Mouse (Mus musculus): ENCODE measurements around the gene Eif4b. TPM values are rescaled to one million over a fixed set of nuclear protein-coding genes. Genes with fewer than 3 reads are reported as not detected.

The Eif4b gene
- polyA plus RNA-seq, 1 experiment from 2014 or later: 130 TPM

DNA sequence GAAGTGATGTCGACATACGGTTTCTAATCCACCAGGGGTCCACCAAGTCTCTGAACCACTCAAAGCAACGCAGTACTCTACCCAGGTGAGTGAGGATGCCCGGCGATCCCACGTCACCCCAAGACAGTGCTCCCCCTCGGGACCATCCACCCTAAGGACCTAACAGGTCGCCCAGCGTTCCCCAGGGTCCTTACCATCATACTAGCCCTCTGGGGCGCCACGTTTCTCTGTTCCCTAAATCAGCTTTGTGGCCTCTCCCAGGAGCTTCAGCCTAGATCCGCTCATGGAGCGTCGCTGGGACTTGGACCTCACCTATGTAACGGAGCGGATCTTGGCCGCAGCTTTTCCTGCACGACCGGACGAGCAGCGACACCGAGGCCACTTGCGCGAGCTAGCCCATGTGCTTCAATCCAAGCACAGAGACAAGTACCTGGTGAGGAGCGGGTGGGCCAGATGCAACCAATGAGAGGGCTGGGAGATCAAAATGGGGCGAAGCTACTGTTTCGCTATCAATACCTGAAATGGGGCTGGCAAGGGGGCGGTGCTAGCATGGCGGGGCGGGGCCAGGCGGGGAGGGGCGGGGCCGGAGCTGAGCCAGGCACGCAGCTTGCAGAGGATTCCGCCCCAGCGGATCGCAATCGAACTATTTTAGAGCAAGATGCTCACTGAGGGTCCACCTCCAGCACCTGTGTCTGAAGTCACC lies 33.3 kb downstream of the Eif4b start:
- H3K36me3 ChIP-seq: peaks cover 58% of the 10 kb centered on the region
- H3K4me1 ChIP-seq: peaks cover 96% of the 10 kb centered on the region
- WGBS: 26% methylated on average over 38 of the region's 38 CpGs
- no peaks in the 10 kb centered on the region for H3K9me3 ChIP-seq (replicated peaks)
- H3K27ac ChIP-seq: no peak overlapping the region
- H3K27me3 ChIP-seq: no peaks in the 10 kb centered on the region
- H3K4me3 ChIP-seq (replicated peaks): peak overlapping the region; percentile 31
- no peak for ATAC-seq (replicated peaks; ENCODE audit: low FRiP score)
- no peak overlapping the region for H3K9ac ChIP-seq
- H3K4me2 ChIP-seq: peak overlapping the region; percentile 91

DNA sequence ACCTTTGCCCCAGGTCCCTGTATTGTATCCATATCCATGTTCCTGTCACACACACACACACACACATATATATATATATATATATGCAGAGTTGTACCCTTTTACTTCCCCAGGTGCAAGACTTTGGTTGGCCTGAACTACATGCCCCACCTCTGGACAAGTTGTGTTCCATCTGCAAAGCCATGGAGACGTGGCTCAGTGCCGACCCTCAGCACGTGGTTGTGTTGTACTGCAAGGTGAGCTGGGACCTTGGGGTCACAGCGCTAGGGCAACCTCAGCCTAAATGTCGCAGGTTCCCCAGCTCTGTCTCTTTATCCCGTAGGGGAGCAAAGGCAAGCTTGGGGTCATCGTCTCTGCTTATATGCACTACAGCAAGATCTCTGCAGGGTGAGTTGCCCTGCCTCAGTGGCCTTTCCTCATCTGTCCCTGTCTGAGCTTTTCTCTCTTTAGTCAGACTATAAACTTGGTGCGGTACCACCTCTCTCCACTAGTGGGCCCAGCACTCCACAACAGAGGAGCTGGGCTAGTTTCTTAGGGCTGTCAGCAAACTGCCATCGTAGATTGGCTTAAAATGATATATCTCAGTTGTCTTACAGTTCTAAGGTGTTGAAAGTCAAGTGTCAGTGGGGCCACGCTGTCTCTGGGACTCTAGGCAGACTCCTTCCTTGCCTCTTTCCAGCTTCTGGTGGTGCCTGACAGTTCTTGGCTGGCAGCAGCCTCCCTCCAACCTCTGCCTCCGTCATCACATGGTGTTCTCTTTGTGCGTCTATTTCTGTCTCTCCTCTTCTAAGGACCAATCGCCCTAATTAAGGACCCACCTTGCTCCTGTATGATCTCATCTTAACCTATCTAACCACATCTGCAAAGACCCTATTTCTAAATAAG lies 34.4 kb downstream of the Eif4b start:
- Histone ChIP-seq H3K4me1 (peaks cover 88% of the 10 kb centered on the region), H3K27me3 (no peaks in the 10 kb centered on the region), H3K9ac (no peak overlapping the region), H3K4me3 (replicated peaks) (no peak overlapping the region), H3K4me2 (no peak overlapping the region), H3K27ac (peak overlapping the region; percentile 58; the same call in 1 of the 2 replicates), H3K9me3 (replicated peaks) (no peaks in the 10 kb centered on the region), H3K36me3 (peaks cover 69% of the 10 kb centered on the region)
- 48% methylated on average over 13 of the region's 13 CpGs for WGBS
- ATAC-seq (replicated peaks; ENCODE audit: low FRiP score): no peak

GRCm38 (mm10) chr15:102108651-102109525 lies 35.3 kb downstream of the Eif4b start:
- no peaks in the 10 kb centered on the region for H3K9me3 ChIP-seq (replicated peaks)
- peaks cover 79% of the 10 kb centered on the region for H3K4me1 ChIP-seq
- no peaks in the 10 kb centered on the region for H3K27me3 ChIP-seq
- H3K27ac ChIP-seq: peak overlapping the region; percentile 58
- H3K36me3 ChIP-seq: peaks cover 78% of the 10 kb centered on the region
- peak overlapping the region; percentile 35; the same call in 1 of the 2 replicates for H3K9ac ChIP-seq
- 51% methylated on average over 18 of the region's 18 CpGs for WGBS
- H3K4me2 ChIP-seq: no peak overlapping the region
- no peak overlapping the region for H3K4me3 ChIP-seq (replicated peaks)
- ATAC-seq (replicated peaks; ENCODE audit: low FRiP score): peak; percentile 17; the same call in 1 of the 2 replicates

- no peak overlapping the region for H3K4me2 ChIP-seq
- no peaks in the 10 kb centered on the region for H3K9me3 ChIP-seq (replicated peaks)
- 62% methylated on average over 7 of the region's 7 CpGs for WGBS
- no peak overlapping the region for H3K9ac ChIP-seq
- peaks cover 67% of the 10 kb centered on the region for H3K4me1 ChIP-seq
- H3K36me3 ChIP-seq: peaks cover 88% of the 10 kb centered on the region
- H3K4me3 ChIP-seq (replicated peaks): no peak overlapping the region
- H3K27ac ChIP-seq: no peak overlapping the region
- no peak; the same call in 1 of the 2 replicates for ATAC-seq (replicated peaks; ENCODE audit: low FRiP score)
- H3K27me3 ChIP-seq: no peaks in the 10 kb centered on the region
Measured at GRCm38 (mm10) chr15:102110271-102110670, 36.7 kb downstream of the Eif4b start.

DNA sequence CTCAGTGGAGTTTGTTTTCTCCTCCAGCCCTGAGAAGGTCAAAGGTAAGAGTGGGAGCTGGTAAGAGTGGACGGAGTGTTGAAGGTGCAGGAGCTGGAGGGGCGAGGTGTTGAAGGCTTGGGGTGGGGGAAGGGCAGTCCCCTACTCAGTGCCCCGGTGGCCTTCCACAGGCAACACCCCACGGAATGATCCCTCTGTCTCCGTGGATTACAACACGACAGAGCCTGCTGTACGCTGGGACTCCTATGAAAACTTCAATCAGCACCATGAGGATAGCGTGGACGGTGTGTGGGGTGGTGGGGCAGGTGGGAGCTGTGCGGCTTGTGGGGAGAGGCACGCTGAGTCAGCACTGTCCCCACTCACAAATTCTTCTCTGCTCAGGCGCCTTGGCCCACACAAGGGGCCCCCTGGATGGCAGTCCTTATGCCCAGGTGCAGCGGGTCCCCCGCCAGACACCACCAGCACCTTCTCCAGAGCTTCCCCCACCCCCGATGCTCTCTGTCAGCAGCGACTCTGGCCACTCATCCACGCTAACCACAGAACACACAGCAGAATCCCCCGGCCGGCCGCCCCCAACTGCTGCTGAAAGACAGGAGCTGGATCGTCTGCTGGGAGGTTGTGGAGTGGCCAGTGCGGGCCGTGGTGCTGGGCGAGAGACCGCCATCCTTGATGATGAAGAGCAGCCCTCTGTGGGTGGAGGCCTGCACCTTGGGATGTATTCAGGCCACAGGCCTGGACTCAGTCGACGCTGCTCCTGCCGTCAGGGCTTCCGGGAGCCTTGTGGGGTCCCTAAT lies 37.3 kb downstream of the Eif4b start:
- peak; percentile 7; the same call in 1 of the 2 replicates for ATAC-seq (replicated peaks; ENCODE audit: low FRiP score)
- Histone ChIP-seq H3K36me3 (peaks cover 94% of the 10 kb centered on the region), H3K4me2 (0 out of 2 replicates have a peak overlapping the region, but pooled peaks have one; percentile 9), H3K27ac (no peak overlapping the region; the same call in 1 of the 2 replicates), H3K4me1 (peaks cover 61% of the 10 kb centered on the region), H3K27me3 (no peaks in the 10 kb centered on the region), H3K9me3 (replicated peaks) (no peaks in the 10 kb centered on the region), H3K9ac (no peak overlapping the region), H3K4me3 (replicated peaks) (no peak overlapping the region)
- 63% methylated on average over 29 of the region's 29 CpGs for WGBS

GRCm38 (mm10) chr15:102111495-102111829 lies 37.9 kb downstream of the Eif4b start:
- WGBS: 88% methylated on average over 11 of the region's 11 CpGs
- Histone ChIP-seq H3K36me3 (peaks cover 99% of the 10 kb centered on the region), H3K4me3 (replicated peaks) (no peak overlapping the region)

DNA sequence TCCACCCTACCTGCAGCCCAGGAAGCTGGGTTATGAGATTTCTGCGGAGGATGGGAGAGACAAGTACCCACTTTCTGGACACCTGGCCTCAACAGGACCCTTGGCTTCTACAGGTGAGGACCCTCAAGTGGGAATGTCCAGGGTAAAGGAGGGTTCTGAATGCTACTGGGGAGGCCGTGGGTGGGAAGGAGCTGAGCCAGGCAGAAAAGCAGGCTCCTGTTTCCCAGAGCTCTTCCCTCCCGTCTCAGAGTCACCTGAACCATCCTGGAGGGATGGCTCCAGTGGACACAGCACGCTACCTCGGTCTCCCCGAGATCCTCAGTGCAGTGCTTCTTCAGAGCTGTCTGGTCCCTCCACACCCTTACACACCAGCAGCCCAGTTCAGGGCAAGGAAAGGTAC lies 38.6 kb downstream of the Eif4b start:
- Histone ChIP-seq H3K9me3 (replicated peaks) (no peaks in the 10 kb centered on the region), H3K27me3 (no peaks in the 10 kb centered on the region), H3K36me3 (peaks cover 100% of the 10 kb centered on the region), H3K27ac (no peak overlapping the region), H3K4me1 (peaks cover 48% of the 10 kb centered on the region), H3K9ac (no peak overlapping the region), H3K4me3 (replicated peaks) (no peak overlapping the region), H3K4me2 (no peak overlapping the region)
- 89% methylated on average over 6 of the region's 6 CpGs for WGBS
- ATAC-seq (replicated peaks; ENCODE audit: low FRiP score): no peak

More at GRCm38 (mm10) chr15:102111495-102111829, 37.9 kb downstream of the Eif4b start:
- H3K9me3 ChIP-seq (replicated peaks): no peaks in the 10 kb centered on the region
- H3K27me3 ChIP-seq: no peaks in the 10 kb centered on the region
- no peak overlapping the region for H3K9ac ChIP-seq
- ATAC-seq (replicated peaks; ENCODE audit: low FRiP score): no peak
- peaks cover 55% of the 10 kb centered on the region for H3K4me1 ChIP-seq
- H3K27ac ChIP-seq: no peak overlapping the region
- no peak overlapping the region for H3K4me2 ChIP-seq

GRCm38 (mm10) chr15:102112827-102113226 lies 39.3 kb downstream of the Eif4b start:
- Histone ChIP-seq H3K4me1 (peaks cover 42% of the 10 kb centered on the region), H3K4me3 (replicated peaks) (no peak overlapping the region), H3K4me2 (no peak overlapping the region), H3K9ac (no peak overlapping the region), H3K9me3 (replicated peaks) (no peaks in the 10 kb centered on the region), H3K27ac (no peak overlapping the region), H3K27me3 (no peaks in the 10 kb centered on the region), H3K36me3 (peaks cover 100% of the 10 kb centered on the region)
- WGBS: 71% methylated on average over 8 of the region's 8 CpGs
- no peak for ATAC-seq (replicated peaks; ENCODE audit: low FRiP score)

GRCm38 (mm10) chr15:102113674-102114073 lies 40.1 kb downstream of the Eif4b start:
- ATAC-seq (replicated peaks; ENCODE audit: low FRiP score): no peak
- H3K27ac ChIP-seq: 0 out of 2 replicates have a peak overlapping the region, but pooled peaks have one; percentile 9
- H3K4me1 ChIP-seq: peaks cover 40% of the 10 kb centered on the region
- H3K36me3 ChIP-seq: peaks cover 100% of the 10 kb centered on the region
- no peaks in the 10 kb centered on the region for H3K27me3 ChIP-seq
- H3K4me3 ChIP-seq (replicated peaks): no peak overlapping the region
- WGBS: 81% methylated on average over 4 of the region's 4 CpGs
- 0 out of 2 replicates have a peak overlapping the region, but pooled peaks have one; percentile 4 for H3K9ac ChIP-seq
- no peak overlapping the region for H3K4me2 ChIP-seq
- H3K9me3 ChIP-seq (replicated peaks): no peaks in the 10 kb centered on the region

DNA sequence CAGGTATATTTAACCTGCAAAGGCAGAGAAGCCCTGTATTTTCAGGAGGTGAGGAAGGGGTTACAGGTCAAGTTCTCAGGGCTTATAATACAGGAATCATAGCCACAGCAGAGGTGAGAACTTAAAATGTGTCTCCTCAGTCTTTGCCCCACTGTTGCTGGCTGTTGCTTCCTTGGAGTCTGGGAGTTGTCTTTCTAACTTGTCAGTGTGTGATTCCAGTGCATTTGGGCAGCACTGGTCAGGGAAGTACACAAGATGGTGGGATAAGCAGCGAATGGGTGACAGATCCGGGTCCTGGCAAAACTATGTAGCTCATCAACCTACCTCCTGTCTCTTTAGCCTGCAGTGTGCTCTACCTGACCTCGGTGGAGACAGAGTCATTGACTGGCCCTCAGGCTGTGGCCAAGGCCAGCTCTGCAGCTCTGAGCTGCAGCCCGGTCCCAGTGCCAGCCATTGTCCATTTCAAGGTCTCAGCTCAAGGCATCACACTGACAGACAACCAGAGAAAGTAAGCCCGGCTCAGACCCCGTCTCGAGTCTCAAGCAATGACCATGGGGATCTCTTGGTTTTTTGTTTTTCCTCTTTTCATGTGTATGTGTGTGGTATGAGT lies 41.2 kb downstream of the Eif4b start:
- no peak for ATAC-seq (replicated peaks; ENCODE audit: low FRiP score)
- WGBS: 84% methylated on average over 7 of the region's 7 CpGs
- H3K4me3 ChIP-seq (replicated peaks): no peak overlapping the region

More for the DNA sequence above, 41.2 kb downstream of the Eif4b start:
- H3K9ac ChIP-seq: no peak overlapping the region
- peaks cover 100% of the 10 kb centered on the region for H3K36me3 ChIP-seq
- no peak overlapping the region for H3K27ac ChIP-seq
- no peaks in the 10 kb centered on the region for H3K9me3 ChIP-seq (replicated peaks)
- no peak overlapping the region for H3K4me2 ChIP-seq
- no peaks in the 10 kb centered on the region for H3K27me3 ChIP-seq
- H3K4me1 ChIP-seq: peaks cover 30% of the 10 kb centered on the region
